Mouse (Mus musculus): ENCODE results near the gene Lrrk1. TPM values are rescaled to one million over a fixed set of nuclear protein-coding genes. Genes with fewer than 3 reads are reported as not detected.

Gene Lrrk1
- polyA plus RNA-seq, 1 experiment from 2014 or later = 17.2 TPM

Small RNA genes lying within 50 kb of the gene (microRNA-seq; reads per million reads assigned to microRNA genes)
- gene Mir7057 = not detected

Other genes starting within 250 kb of the Lrrk1 start
- gene Gm10974, start 22.4 kb downstream of the Lrrk1 start, polyA plus RNA-seq (2015; fragmentation: Nextera tagmentation; extraction: Ambion mirVana) = not detected in 2 replicates
- gene Aldh1a3, start 39.2 kb upstream of the Lrrk1 start, polyA plus RNA-seq (2015; fragmentation: Nextera tagmentation; extraction: Ambion mirVana) = 38.0 and 41.0 TPM in 2 replicates